Mouse (Mus musculus) lung, postnatal 4 days (tissue): Measurements from ENCODE around the gene Cela1.

Experiments
- DNase-seq, 2 experiments: peaks; one replicate each; pipeline ENCODE4 v3.0.0; 2021

The Cela1 gene

GRCm38 (mm10) chr15:100703913-100704312, 16.2 kb upstream of the Cela1 start:
- DNase-seq: no peak

GRCm38 (mm10) chr15:100701856-100702255, 14.1 kb upstream of the Cela1 start:
- DNase-seq: no peak

GRCm38 (mm10) chr15:100701108-100701507, 13.4 kb upstream of the Cela1 start:
- DNase-seq: no peak

GRCm38 (mm10) chr15:100700424-100700823, 12.7 kb upstream of the Cela1 start:
- DNase-seq: no peak

GRCm38 (mm10) chr15:100699386-100699785, 11.7 kb upstream of the Cela1 start:
- DNase-seq: no peak

DNA sequence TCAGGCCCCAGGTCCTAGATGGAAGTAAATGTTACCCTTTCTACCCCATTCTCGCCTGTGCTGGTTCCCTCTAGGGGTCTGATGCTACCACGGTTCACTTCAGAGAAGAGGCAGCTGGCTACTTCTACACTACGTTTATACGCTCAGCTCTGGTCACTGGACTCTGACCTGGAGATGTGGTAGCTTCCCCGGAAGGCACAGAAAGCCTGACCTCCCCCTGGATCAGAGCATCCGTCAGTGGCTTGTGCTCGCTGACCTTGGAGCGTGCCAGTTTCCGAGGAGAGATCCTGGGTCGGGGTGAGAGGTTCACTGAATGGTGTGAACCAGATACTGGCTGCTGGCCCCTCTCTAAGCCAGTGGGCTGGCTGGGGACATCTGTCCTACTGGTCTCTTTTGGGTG, 10.4 kb upstream of the Cela1 start:
- no peak for DNase-seq

DNA sequence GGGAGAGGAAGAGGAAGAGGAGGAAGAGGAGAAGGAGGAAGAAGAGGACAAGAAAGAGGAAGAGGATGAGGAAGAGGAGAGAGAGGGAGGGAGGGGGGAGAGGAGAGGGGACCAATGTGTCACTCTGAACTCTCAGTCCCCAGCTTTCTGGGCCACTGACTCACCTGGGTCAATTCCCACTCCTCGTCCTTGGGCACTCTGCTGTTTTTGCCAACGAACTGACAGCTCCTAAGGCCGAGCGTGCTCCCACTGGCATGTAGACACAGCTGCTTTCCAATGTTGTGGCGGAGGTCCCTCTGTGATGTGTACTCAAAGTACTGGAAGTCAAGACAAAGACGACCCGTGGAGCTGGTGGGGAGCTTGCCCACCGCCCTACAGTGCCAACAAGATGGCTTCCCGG, 6.7 kb upstream of the Cela1 start:
- DNase-seq: no peak

- no peak for DNase-seq
Measured at GRCm38 (mm10) chr15:100691990-100692389, 4.3 kb upstream of the Cela1 start.

DNA sequence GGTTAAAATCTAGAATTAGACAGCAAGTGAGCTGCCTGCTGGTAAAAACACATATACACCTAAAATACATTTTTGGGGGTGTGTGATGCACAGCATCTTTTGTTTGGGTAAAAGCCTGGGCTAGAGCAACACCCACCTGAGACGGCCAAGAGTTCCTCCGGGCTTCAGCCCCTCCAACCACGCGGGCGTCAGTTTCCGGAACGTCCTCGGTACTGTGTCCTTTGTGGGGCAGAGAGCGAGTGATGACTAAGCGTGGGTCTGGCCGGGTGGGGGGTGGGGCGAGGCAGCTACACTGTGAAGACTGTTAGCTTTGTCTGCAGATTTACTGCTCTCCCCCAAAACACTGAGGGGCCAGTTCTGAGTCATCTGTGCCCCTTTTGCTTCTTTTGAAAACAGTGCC, 732 bp downstream of the Cela1 start:
- no peak for DNase-seq

DNA sequence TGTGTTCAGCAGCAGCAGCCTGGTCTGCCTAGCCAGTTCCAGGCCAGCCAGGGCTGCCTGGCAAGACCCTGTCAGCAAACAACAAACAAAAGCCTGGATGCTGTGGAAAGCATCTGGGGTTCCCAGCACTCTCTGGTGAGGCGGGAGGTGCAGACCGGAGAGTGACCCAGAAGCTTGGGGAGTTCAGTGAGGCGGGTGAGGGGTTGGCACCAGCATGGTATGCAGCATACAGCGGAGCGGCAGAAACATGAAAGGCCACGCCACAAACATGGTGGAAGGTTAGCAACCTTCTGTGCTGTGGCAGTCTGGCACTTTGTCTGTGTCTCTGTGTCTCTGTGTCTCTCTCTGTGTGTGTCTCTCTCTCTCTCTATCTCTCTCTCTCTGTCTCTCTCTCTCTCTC, 1.3 kb downstream of the Cela1 start:
- DNase-seq: no peak

DNA sequence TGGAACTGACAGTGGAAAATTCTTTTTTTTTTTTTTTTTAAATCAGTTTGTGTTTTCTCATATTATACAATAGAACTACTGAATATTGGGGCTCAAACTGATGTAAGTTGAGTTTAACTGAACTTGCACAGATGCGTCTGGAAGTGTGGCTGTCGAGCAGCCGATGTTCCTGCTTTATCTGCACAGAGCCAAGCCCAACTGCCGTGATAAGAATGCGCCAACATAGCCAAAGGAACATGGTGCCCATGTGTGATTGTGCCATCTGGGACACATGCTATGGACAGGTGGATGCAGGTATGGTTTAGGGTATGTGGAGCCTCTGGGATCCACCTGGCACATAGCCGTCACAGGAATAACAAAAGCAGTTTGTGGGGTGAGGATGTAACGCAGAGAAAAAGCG, 1.9 kb downstream of the Cela1 start:
- no peak for DNase-seq

DNA sequence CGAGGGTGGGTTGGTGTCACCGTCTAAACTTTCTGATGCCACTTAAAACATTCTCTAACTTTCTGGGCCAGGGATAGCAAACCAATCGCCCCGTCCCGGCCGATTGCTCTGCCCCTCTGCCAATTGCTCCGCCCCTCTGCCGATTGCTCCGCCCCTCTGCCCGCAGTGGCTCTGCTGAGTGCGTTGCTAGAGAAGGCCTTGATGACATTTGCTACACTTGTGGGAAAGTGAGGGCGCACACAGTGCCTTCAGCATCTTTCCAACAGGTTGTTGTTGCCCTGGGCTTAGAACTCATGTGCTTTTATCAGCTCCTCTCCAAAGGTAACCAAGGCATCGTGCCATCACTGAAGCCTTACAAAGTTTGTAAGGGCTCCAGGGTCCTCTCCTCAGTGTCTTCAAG, 2.5 kb downstream of the Cela1 start:
- no peak for DNase-seq

- no peak for DNase-seq
Measured at GRCm38 (mm10) chr15:100684450-100684849, 3.3 kb downstream of the Cela1 start.

GRCm38 (mm10) chr15:100683041-100683440, 4.7 kb downstream of the Cela1 start:
- DNase-seq: peak; percentile 73 to 87

GRCm38 (mm10) chr15:100681770-100682169, 6.0 kb downstream of the Cela1 start:
- DNase-seq: no peak

GRCm38 (mm10) chr15:100680381-100680780, 7.3 kb downstream of the Cela1 start:
- DNase-seq: no peak

- DNase-seq: peak in 1 of 2 experiments; percentile 27
Measured at GRCm38 (mm10) chr15:100679005-100679404, 8.7 kb downstream of the Cela1 start.

- peak; percentile 51 to 55 for DNase-seq
Measured at GRCm38 (mm10) chr15:100678581-100678980, 9.1 kb downstream of the Cela1 start.

GRCm38 (mm10) chr15:100677675-100678074, 10.0 kb downstream of the Cela1 start:
- DNase-seq: no peak

- no peak for DNase-seq
Measured at GRCm38 (mm10) chr15:100676521-100676920, 11.2 kb downstream of the Cela1 start.

DNA sequence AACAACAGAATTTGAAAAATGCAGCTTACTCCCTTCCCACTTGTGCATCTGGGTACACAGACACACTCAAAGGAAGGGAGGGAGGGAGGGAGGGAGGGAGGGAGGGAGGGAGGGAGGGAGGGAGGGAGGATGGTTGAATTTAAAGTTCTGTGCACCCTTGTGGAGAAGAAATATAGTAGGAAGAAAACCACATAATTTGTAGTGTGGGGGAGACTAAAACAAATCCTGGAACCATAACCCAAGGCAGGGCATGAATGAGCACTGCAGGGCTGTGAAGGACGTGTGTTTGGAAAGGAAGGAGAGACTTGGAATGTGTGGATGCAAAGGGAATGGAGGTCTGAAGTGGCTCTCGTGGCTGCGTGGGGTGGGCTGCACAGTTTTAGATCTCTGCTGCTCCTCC, 12.2 kb downstream of the Cela1 start:
- no peak for DNase-seq

DNA sequence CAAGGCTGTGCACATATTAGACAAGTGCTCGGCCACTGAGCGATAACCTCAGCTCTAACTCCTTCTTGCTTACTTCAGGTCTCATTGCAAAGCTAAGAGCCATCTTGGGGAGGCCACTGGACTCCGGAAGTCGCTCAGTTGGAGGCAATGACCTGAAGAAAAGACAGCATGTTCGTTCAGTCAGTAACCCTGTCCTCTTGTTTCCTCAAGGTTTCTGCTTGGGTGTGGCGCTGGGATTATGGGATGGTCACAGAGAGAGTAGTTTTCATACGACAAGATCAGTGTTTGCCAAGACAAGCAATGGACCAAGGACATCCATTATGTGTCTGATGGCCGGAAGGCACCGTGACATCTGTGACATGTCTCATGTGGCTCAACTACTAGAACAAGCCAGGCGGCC, 13.2 kb downstream of the Cela1 start:
- no peak for DNase-seq

DNA sequence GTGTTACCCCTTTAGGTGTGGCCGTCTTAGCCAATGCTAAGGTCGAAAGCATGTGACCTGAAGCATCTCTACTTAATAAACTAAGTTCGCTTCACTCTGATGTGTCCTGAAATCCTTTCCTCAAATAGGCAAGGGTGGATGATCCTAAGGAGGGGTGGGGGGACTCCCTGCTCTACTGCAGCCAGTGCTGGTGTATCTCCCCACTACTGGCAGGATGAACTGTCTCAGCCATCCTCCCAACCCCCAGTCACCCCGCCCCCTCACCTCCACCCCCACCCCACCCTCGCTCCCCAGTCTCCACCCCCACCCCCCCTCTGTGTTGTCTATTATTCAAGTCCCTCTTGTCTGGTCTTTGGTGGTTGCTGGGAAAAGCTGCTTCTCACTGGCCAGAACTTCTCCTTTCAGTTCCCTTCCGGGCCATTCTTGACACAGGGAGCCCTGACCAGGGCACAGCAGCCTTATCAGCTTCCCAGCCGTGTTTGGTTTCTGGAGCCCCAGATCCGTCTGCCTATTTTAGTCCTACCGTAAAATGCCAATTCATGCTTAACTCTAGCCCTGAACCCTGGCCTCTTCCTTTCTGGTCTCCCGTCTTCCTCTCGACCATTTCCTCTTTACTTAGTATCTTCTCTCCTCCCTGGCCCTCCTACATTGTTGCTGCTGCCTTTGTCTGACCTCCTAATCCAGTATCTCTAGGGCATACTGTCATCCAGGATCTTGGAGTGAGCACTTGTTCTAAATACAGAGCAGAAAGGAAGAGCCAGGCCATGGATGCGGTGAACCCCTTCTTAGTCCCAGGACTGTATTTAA, 13.9 kb downstream of the Cela1 start:
- peak in 1 of 2 experiments; percentile 40 for DNase-seq

GRCm38 (mm10) chr15:100670833-100671232, 16.9 kb downstream of the Cela1 start:
- no peak for DNase-seq

DNA sequence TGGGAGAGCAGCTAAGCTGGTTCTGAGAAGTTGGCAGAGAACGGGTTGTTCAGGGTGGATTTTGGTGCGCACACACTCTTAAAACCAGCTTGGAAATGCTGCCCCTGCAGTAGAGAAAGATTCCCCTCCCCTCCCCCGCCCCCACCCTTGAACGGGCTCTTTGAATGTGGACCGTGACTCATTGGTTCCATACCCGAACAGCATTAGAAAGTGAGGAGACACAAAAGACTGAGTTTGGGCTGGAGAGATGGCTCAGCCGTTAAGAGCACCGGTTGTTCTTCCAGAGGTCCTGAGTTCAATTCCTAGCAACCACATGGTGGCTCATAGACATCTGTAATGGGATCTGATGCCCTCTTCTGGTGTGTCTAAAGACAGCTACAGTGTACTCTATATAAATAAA, 17.7 kb downstream of the Cela1 start:
- DNase-seq: no peak
